Mouse (Mus musculus): Measurements from ENCODE around the gene Olfr986. TPM values are rescaled to one million over a fixed set of nuclear protein-coding genes. Genes with fewer than 3 reads are reported as not detected.

Gene Olfr986
- not detected in 2 replicates for polyA plus RNA-seq (2012; rRNA removed)

DNA sequence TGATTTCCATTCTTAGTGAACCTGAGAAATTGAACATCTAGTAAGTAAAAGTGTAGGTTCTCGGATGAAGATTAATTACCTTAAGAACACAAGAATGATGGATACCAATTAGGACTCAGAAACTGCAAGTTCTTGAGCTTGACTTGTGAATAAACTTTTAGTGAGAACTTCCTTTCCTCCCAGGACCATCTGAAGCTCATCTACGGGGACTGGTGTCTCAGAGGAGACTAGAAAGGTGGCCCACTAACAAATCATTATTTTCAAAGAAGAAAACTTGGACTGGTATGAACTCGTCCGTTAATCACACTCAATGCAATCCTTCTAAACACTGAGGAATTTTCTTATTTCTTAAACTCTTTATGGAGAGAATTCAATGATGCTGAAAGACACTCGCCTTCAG is at the start of gene Olfr986:
TSS of gene Olfr986 (plus strand) at position 301 of the 400 bp plus-strand sequence.

DNA sequence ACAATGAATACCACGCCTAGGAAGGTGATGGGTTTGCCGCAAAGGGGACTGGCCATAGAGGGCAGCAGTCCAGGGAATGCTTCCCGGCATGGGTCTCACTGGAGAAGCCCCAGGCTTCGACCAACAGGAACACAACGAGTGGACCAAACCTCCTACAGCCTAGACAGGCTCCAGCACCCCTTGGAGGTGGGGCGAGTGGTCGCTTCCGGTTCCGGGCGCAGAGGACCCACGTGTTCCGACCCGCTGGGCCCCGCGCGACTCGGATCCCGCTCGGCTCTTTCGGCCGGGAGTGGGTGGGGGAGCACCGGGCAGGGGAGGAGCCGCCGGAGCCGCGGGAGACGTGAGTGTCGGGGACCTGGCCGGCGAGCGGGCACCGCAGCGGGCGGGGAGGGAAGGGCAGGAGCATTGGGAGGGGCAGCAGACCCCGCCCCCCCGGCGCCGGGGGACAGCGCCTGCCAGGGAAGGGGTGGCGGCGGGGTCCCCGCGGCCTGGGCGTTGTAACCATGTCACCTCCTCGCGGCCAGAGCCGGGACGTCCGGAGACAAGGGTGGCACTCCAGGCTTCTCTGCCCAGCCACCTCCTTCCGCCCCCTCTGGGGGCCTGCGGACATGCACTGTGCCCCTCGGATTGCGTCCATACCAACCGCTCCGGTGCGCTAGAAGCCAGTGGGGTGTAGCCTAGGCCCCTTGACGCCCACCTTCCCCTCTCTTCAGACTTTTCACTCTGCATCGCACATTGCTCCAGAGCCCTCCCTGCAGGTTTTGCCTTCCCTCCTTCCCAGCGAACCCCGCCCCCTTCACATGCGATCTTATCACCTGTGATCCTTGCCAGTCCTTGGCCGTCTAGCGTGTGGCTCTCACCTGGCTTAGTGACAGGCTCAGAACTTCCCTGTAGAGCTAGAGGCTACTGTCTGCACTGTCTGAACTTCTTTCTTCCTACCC is 11.6 kb downstream of the Olfr986 start, which contains the start of gene Zfp202:
TSS of gene Zfp202 (plus strand) at position 219 of the 941 bp plus-strand sequence.

Other genes starting within 250 kb of the Olfr986 start
- gene Olfr974, start 243.4 kb upstream of the Olfr986 start, polyA plus RNA-seq (2012; rRNA removed) = not detected in 2 replicates
- not detected in 2 replicates for gene Olfr975, start 228.9 kb upstream of the Olfr986 start, polyA plus RNA-seq (2012; rRNA removed)
- gene Olfr976, start 219.8 kb upstream of the Olfr986 start, polyA plus RNA-seq (2012; rRNA removed) = not detected in 2 replicates
- not detected in 2 replicates for gene Olfr978, start 188.8 kb upstream of the Olfr986 start, polyA plus RNA-seq (2012; rRNA removed)
- not detected in 2 replicates for gene Olfr979, start 177.5 kb upstream of the Olfr986 start, polyA plus RNA-seq (2012; rRNA removed)
- gene Olfr980, start 171.3 kb upstream of the Olfr986 start, polyA plus RNA-seq (2012; rRNA removed) = not detected in 2 replicates
- not detected in 2 replicates for gene Olfr981, start 159.5 kb upstream of the Olfr986 start, polyA plus RNA-seq (2012; rRNA removed)
- not detected in 2 replicates for gene Olfr982, start 107.1 kb upstream of the Olfr986 start, polyA plus RNA-seq (2012; rRNA removed)
- gene Olfr983, start 87.3 kb upstream of the Olfr986 start, polyA plus RNA-seq (2012; rRNA removed) = not detected in 2 replicates
- gene Olfr984, start 66.7 kb upstream of the Olfr986 start, polyA plus RNA-seq (2012; rRNA removed) = not detected in 2 replicates
- not detected in 2 replicates for gene Olfr985, start 50.7 kb upstream of the Olfr986 start, polyA plus RNA-seq (2012; rRNA removed)
- not detected in 2 replicates for gene Tmem225, start 32.8 kb upstream of the Olfr986 start, polyA plus RNA-seq (2012; rRNA removed)
- 0.66 and 0.77 TPM in 2 replicates for gene Zfp202, start 11.4 kb downstream of the Olfr986 start, polyA plus RNA-seq (2012; rRNA removed)
- gene Scn3b, start 88.3 kb downstream of the Olfr986 start, polyA plus RNA-seq (2012; rRNA removed) = 0.05 and 0.44 TPM in 2 replicates

All from liver, embryonic 14 days (tissue).